Mouse (Mus musculus) megakaryocyte, embryonic 14.5 days (primary cell): ENCODE measurements around the gene Csmd2.

ENCODE experiments used
- FLI1 ChIP-seq: IDR thresholded peaks from 2 replicates; pipeline ENCODE4 v1.6.1; 2012; ENCODE audit warnings: low read length, inconsistent platforms, mixed read lengths
- GATA1 ChIP-seq: IDR thresholded peaks from 3 replicates; pipeline ENCODE4 v1.6.1; 2012; ENCODE audit warnings: mixed read lengths, low read length, inconsistent platforms, borderline replicate concordance

DNA sequence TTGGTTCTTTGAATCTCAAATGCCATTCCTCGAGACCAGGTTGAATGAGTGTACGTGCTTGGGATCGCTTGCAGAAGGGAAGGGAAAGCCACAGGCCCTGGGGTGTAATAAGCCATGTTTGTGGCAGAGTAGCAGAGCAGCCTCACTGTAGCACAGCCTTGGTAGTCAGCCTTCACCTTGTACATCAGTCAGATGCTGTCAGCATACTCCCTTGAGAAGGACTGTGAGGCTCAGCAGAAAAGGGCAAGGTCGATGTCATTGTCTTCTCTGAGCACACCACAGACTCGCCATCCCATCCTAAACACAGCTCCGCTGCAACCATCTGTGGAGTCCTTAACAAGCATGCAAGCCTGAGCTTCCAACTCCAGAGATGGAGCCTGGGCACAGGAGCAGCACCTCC, 533.6 kb downstream of the Csmd2 start:
- no peak for TF ChIP-seq GATA1
- TF ChIP-seq FLI1: no peak
